Mouse (Mus musculus) cortical plate, adult 2 months (tissue): ENCODE data around the gene Ctse.

Source experiments
- CTCF ChIP-seq: fragments of 200-500 bp; IDR thresholded peaks from 2 replicates; pipeline ENCODE4 v1.5.1; 2011; ENCODE audit warnings: mild to moderate bottlenecking, control low read depth, low read length; ENCODE audit not compliant: insufficient read depth; ENCODE audit errors: extremely low read depth
- POLR2A ChIP-seq: fragments of 200-500 bp; IDR thresholded peaks from 2 replicates; pipeline ENCODE4 v1.6.1; 2011; ENCODE audit warnings: mild to moderate bottlenecking, low read length, control low read depth; ENCODE audit not compliant: insufficient read depth; ENCODE audit errors: extremely low read depth

DNA sequence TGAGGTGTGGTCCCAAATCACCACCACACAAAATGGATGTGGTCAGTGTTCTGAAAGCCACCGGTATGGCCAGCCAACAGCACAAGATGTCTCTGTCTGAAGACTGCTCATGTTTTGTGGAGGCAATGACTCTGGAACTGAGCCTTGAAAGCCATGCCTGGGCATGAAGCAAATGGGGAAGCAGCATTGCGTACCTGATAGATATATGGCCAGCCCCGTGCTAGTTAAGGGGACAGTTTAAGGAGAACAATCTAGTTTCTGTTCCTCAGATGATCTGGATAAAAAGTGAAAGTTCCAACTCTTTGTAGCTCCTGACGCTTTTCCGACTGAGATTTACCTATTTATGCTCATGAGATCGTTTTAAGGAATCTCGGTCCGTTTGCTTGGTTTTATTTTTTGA lies 33.0 kb downstream of the Ctse start:
- TF ChIP-seq POLR2A: no peak
- no peak for TF ChIP-seq CTCF
